Mouse (Mus musculus) MEL (cell line): ENCODE data around the gene Pard3b.

ENCODE experiments used
- CTCF ChIP-seq, 3 experiments: IDR thresholded peaks in 2 of 3; conservative IDR thresholded peaks in 1 of 3; 2 replicates each; pipeline ENCODE4 v1.5.1; 2011 to 2012; ENCODE audit warnings: low read length in 3 of 3, low read depth in 2 of 3, mild to moderate bottlenecking in 2 of 3, improper control_type of control experiment in 1 of 3, inconsistent platforms in 1 of 3, mixed read lengths in 1 of 3, moderate library complexity in 1 of 3; ENCODE audit not compliant: control insufficient read depth in 1 of 3, insufficient read depth in 1 of 3, poor library complexity in 1 of 3, severe bottlenecking in 1 of 3
- NRF1 ChIP-seq: IDR thresholded peaks from 2 replicates; pipeline ENCODE4 v1.6.1; 2014; ENCODE audit warnings: low read depth, mild to moderate bottlenecking, inconsistent platforms, low read length, improper control_type of control experiment, moderate library complexity; ENCODE audit not compliant: poor library complexity, insufficient read depth, severe bottlenecking

DNA sequence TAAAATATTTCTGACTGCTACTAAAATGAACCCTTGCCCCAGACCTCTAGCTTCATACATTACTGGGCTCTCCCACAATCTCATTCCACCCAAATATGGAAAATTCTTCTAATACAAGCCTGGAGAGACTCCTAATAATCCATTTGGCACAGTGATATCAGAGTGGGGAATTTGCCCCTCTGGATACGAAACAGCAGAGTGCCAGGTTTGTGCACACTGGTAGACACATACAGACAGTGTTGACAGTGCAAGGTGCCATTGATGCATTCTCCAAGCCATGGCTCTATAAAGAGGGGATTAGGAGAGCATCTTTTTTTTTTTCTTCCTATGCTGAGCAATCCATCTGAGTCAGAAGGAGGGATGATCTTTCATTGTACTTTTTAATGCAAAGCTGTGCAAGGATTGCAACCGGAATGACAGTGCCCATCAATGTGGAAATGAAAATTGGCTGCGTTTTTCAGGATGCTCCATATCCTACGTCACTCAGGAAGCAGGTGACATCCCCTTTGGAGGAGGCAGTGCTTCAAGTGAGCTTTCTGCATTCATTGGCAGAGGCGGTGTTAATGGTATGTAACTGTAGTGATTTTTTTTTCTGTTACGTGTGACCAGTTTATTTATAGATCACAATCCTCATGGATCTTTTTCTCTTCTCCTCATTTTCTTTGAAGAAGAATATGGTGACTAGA, 210.5 kb downstream of the Pard3b start:
- TF ChIP-seq NRF1 (no peak), CTCF (IDR thresholded peaks at IDR 0.05 in 2 of 3, conservative IDR thresholded peaks at IDR 0.05 in 1 of 3; ENCODE audit: control insufficient read depth in 1 of 3, insufficient read depth in 1 of 3, low read depth in 2 of 3, low read length in 3 of 3, poor library complexity in 1 of 3, severe bottlenecking in 1 of 3) (no peak)
